Mouse (Mus musculus) midbrain, embryonic 15.5 days (tissue): Measurements from ENCODE around the gene Bsn. TPM values are rescaled to one million over a fixed set of nuclear protein-coding genes. Genes with fewer than 3 reads are reported as not detected.

Source experiments
- ATAC-seq: fragments of 200-750 bp; cut with Nextera tagmentation; replicated peaks from 2 replicates; pipeline ENCODE4 v1.8.0; 2017; ENCODE audit warnings: moderate TSS enrichment
- H3K27ac ChIP-seq: fragments of 300-500 bp; sonication (generic); 2 replicates; pipeline ENCODE4 v1.5.1; 2015; ENCODE audit warnings: mild to moderate bottlenecking, inconsistent platforms
- H3K27me3 ChIP-seq: fragments of 300-500 bp; sonication (generic); replicated peaks from 2 replicates; pipeline ENCODE4 v1.6.1; 2015; ENCODE audit warnings: inconsistent platforms
- H3K36me3 ChIP-seq: fragments of 300-500 bp; sonication (generic); replicated peaks from 2 replicates; pipeline ENCODE4 v1.6.1; 2015; ENCODE audit warnings: inconsistent platforms
- H3K4me1 ChIP-seq: fragments of 300-500 bp; sonication (generic); 2 replicates; pipeline ENCODE4 v1.6.1; 2015; ENCODE audit warnings: inconsistent platforms
- H3K4me2 ChIP-seq: fragments of 300-500 bp; sonication (generic); 2 replicates; pipeline ENCODE4 v1.6.1; 2015; ENCODE audit warnings: inconsistent platforms, mild to moderate bottlenecking, moderate library complexity
- H3K4me3 ChIP-seq: fragments of 300-500 bp; sonication (generic); 2 replicates; pipeline ENCODE4 v1.5.1; 2015; ENCODE audit warnings: mild to moderate bottlenecking, inconsistent platforms
- H3K9ac ChIP-seq: fragments of 300-500 bp; sonication (generic); 2 replicates; pipeline ENCODE4 v1.6.1; 2015; ENCODE audit warnings: mild to moderate bottlenecking, inconsistent platforms
- H3K9me3 ChIP-seq: fragments of 300-500 bp; sonication (generic); 2 replicates; pipeline ENCODE4 v1.6.1; 2016; ENCODE audit warnings: inconsistent platforms
- WGBS: fragments of 180-500 bp; shearing (Covaris S2); methylation state at CpG from one replicate; pipeline ENCODE4 v1.1.7; 2015; ENCODE audit warnings: mixed read lengths; 5-methylcytosine and 5-hydroxymethylcytosine counted together
- polyA plus RNA-seq: library from polyadenylated mRNA; unstranded; fragments of >200 nt; fragmentation: Nextera tagmentation; extraction: Ambion mirVana; gene quantifications from 2 replicates; pipeline ENCODE4 v1.2.1, GENCODE M21; 2015

Gene Bsn
- polyA plus RNA-seq, 1 experiment from 2014 or later: 11.1 TPM

GRCm38 (mm10) chr9:108094184-108094941 is 95.8 kb downstream of the Bsn start, which contains the start of gene Apeh:
Gene Apeh, minus strand, starts transcription at chr9:108094606.
- peak within 1 kb of the TSS; percentile 96 for H3K4me2 ChIP-seq
- peaks cover 20% of the 10 kb centered on the region for H3K4me1 ChIP-seq
- peak within 1 kb of the TSS; percentile 61 for H3K4me3 ChIP-seq
- H3K27me3 ChIP-seq: no peaks in the 10 kb centered on the region
- peaks cover 19% of the 10 kb centered on the region; the same call in 1 of the 2 replicates for H3K36me3 ChIP-seq
- peak within 1 kb of the TSS; percentile 78 for H3K27ac ChIP-seq
- WGBS: under 1% methylated on average over 51 of the region's 52 CpGs
- H3K9ac ChIP-seq: peak within 1 kb of the TSS; percentile 75
- H3K9me3 ChIP-seq: no peaks in the 10 kb centered on the region
- ATAC-seq: peak; percentile 91

GRCm38 (mm10) chr9:108093586-108093985 is 96.6 kb downstream of the Bsn start:
- no peak overlapping the region; the same call in 1 of the 2 replicates for H3K27ac ChIP-seq
- no peaks in the 10 kb centered on the region for H3K9me3 ChIP-seq
- H3K4me1 ChIP-seq: peaks cover 20% of the 10 kb centered on the region
- peak overlapping the region; percentile 61 for H3K4me3 ChIP-seq
- WGBS: 65% methylated on average over 10 of the region's 10 CpGs
- no peaks in the 10 kb centered on the region for H3K27me3 ChIP-seq
- H3K9ac ChIP-seq: peak overlapping the region; percentile 75
- H3K4me2 ChIP-seq: peak overlapping the region; percentile 96
- ATAC-seq: peak; percentile 12; the same call in 1 of the 2 replicates
- H3K36me3 ChIP-seq: peaks cover 17% of the 10 kb centered on the region

- H3K4me3 ChIP-seq: no peak overlapping the region
- H3K9ac ChIP-seq: no peak overlapping the region
- H3K27me3 ChIP-seq: no peaks in the 10 kb centered on the region
- no peak for ATAC-seq
- 93% methylated on average over 7 of the region's 7 CpGs for WGBS
- no peak overlapping the region for H3K27ac ChIP-seq
- no peak overlapping the region for H3K4me2 ChIP-seq
- peaks cover 18% of the 10 kb centered on the region for H3K4me1 ChIP-seq
- H3K9me3 ChIP-seq: no peaks in the 10 kb centered on the region
- peaks cover 41% of the 10 kb centered on the region for H3K36me3 ChIP-seq
These were observed 99.5 kb downstream of the Bsn start for GRCm38 (mm10) chr9:108090611-108091120.

GRCm38 (mm10) chr9:108085261-108085660 is 104.9 kb downstream of the Bsn start:
- 97% methylated on average over 4 of the region's 4 CpGs for WGBS
- H3K4me2 ChIP-seq: no peak overlapping the region
- peaks cover 29% of the 10 kb centered on the region for H3K27me3 ChIP-seq
- H3K9me3 ChIP-seq: no peaks in the 10 kb centered on the region
- no peak for ATAC-seq
- H3K27ac ChIP-seq: no peak overlapping the region
- peaks cover 5% of the 10 kb centered on the region; the same call in 1 of the 2 replicates for H3K4me1 ChIP-seq
- H3K36me3 ChIP-seq: peaks cover 50% of the 10 kb centered on the region
- no peak overlapping the region for H3K9ac ChIP-seq
- no peak overlapping the region for H3K4me3 ChIP-seq

- H3K4me1 ChIP-seq: peaks cover 13% of the 10 kb centered on the region
- no peak for ATAC-seq
- 85% methylated on average over 6 of the region's 6 CpGs for WGBS
- H3K4me2 ChIP-seq: no peak overlapping the region
- no peaks in the 10 kb centered on the region for H3K9me3 ChIP-seq
- H3K9ac ChIP-seq: no peak overlapping the region
- peaks cover 39% of the 10 kb centered on the region for H3K36me3 ChIP-seq
- H3K4me3 ChIP-seq: no peak overlapping the region
- peaks cover 29% of the 10 kb centered on the region for H3K27me3 ChIP-seq
- H3K27ac ChIP-seq: no peak overlapping the region
These were observed 106.6 kb downstream of the Bsn start for GRCm38 (mm10) chr9:108083561-108083960.

- Histone ChIP-seq H3K27me3 (peaks cover 29% of the 10 kb centered on the region), H3K4me2 (peak within 1 kb of the TSS; percentile 34), H3K27ac (no peak within 1 kb of the TSS), H3K9ac (no peak within 1 kb of the TSS), H3K36me3 (peaks cover 37% of the 10 kb centered on the region), H3K9me3 (no peaks in the 10 kb centered on the region), H3K4me3 (no peak within 1 kb of the TSS), H3K4me1 (peaks cover 19% of the 10 kb centered on the region)
- 38% methylated on average over 12 of the region's 12 CpGs for WGBS
- no peak for ATAC-seq
These were observed 107.2 kb downstream of the Bsn start, which contains the start of gene Rnf123 for GRCm38 (mm10) chr9:108082988-108083431. Gene Rnf123, minus strand, starts transcription at chr9:108083346.

- H3K4me1 ChIP-seq: peaks cover 23% of the 10 kb centered on the region
- peak overlapping the region; percentile 34 for H3K4me2 ChIP-seq
- WGBS: 8% methylated on average over 19 of the region's 19 CpGs
- H3K36me3 ChIP-seq: peaks cover 33% of the 10 kb centered on the region
- ATAC-seq: no peak
- H3K9me3 ChIP-seq: no peaks in the 10 kb centered on the region
- H3K9ac ChIP-seq: no peak overlapping the region
- H3K27me3 ChIP-seq: peaks cover 29% of the 10 kb centered on the region
- H3K4me3 ChIP-seq: no peak overlapping the region
- no peak overlapping the region for H3K27ac ChIP-seq
These were observed 107.6 kb downstream of the Bsn start for GRCm38 (mm10) chr9:108082549-108082948.

- Histone ChIP-seq H3K4me3 (peak within 1 kb of the TSS; percentile 98), H3K27ac (no peak within 1 kb of the TSS)
These were observed 110.0 kb downstream of the Bsn start, which contains the start of gene Mst1 for GRCm38 (mm10) chr9:108080168-108080567. Gene Mst1, plus strand, starts transcription at chr9:108080436.

GRCm38 (mm10) chr9:108073141-108073930 is 116.8 kb downstream of the Bsn start:
- peaks cover 3% of the 10 kb centered on the region; the same call in 1 of the 2 replicates for H3K36me3 ChIP-seq
- no peak overlapping the region for H3K4me3 ChIP-seq
- H3K27ac ChIP-seq: no peak overlapping the region
- 53% methylated on average over 7 of the region's 7 CpGs for WGBS
- no peak overlapping the region for H3K9ac ChIP-seq
- peaks cover 11% of the 10 kb centered on the region for H3K4me1 ChIP-seq
- no peaks in the 10 kb centered on the region for H3K9me3 ChIP-seq
- H3K27me3 ChIP-seq: no peaks in the 10 kb centered on the region
- no peak overlapping the region for H3K4me2 ChIP-seq
- ATAC-seq: no peak

More at GRCm38 (mm10) chr9:108080168-108080567, 110.0 kb downstream of the Bsn start, which contains the start of gene Mst1:
- WGBS: 82% methylated on average over 5 of the region's 5 CpGs
- peaks cover 10% of the 10 kb centered on the region; the same call in 1 of the 2 replicates for H3K36me3 ChIP-seq
- peak within 1 kb of the TSS; percentile 99 for H3K9ac ChIP-seq
- H3K27me3 ChIP-seq: peaks cover 29% of the 10 kb centered on the region
- no peaks in the 10 kb centered on the region for H3K9me3 ChIP-seq
- peaks cover 23% of the 10 kb centered on the region for H3K4me1 ChIP-seq
- peak within 1 kb of the TSS; percentile 84 for H3K4me2 ChIP-seq
- no peak for ATAC-seq

GRCm38 (mm10) chr9:108072481-108072924 is 117.7 kb downstream of the Bsn start:
- peaks cover 3% of the 10 kb centered on the region; the same call in 1 of the 2 replicates for H3K36me3 ChIP-seq
- H3K4me3 ChIP-seq: no peak overlapping the region
- no peak overlapping the region for H3K27ac ChIP-seq
- no peak overlapping the region for H3K9ac ChIP-seq
- H3K4me1 ChIP-seq: 0 out of 2 replicates have a peak, but pooled peaks cover 4% of the 10 kb centered on the region
- ATAC-seq: no peak
- 56% methylated on average over 9 of the region's 9 CpGs for WGBS
- H3K27me3 ChIP-seq: no peaks in the 10 kb centered on the region
- no peaks in the 10 kb centered on the region for H3K9me3 ChIP-seq
- no peak overlapping the region for H3K4me2 ChIP-seq

GRCm38 (mm10) chr9:108071801-108072200 is 118.4 kb downstream of the Bsn start:
- Histone ChIP-seq H3K4me2 (no peak overlapping the region), H3K4me1 (0 out of 2 replicates have a peak, but pooled peaks cover 4% of the 10 kb centered on the region), H3K27ac (no peak overlapping the region), H3K36me3 (peaks cover 3% of the 10 kb centered on the region; the same call in 1 of the 2 replicates), H3K4me3 (no peak overlapping the region), H3K27me3 (no peaks in the 10 kb centered on the region), H3K9ac (no peak overlapping the region), H3K9me3 (no peaks in the 10 kb centered on the region)
- no peak for ATAC-seq
- WGBS: 82% methylated on average over 4 of the region's 4 CpGs
